Mouse (Mus musculus) CH12F3 (cell line): ENCODE measurements around the gene Cdkn2c.
"Not testable (repeated sequence)": the region's sequence is repeated elsewhere in the genome, so short reads cannot be mapped to it uniquely, and the experiment has no call there.

ENCODE experiments used
- in situ Hi-C: fragments of 300-500 bp; cut with MboI; formaldehyde crosslinking; loops from 2 replicates; pipeline ENCODE4 v1.14.3; 2020; ENCODE audit warnings: low sequenced_read_pairs

Gene Cdkn2c

DNA sequence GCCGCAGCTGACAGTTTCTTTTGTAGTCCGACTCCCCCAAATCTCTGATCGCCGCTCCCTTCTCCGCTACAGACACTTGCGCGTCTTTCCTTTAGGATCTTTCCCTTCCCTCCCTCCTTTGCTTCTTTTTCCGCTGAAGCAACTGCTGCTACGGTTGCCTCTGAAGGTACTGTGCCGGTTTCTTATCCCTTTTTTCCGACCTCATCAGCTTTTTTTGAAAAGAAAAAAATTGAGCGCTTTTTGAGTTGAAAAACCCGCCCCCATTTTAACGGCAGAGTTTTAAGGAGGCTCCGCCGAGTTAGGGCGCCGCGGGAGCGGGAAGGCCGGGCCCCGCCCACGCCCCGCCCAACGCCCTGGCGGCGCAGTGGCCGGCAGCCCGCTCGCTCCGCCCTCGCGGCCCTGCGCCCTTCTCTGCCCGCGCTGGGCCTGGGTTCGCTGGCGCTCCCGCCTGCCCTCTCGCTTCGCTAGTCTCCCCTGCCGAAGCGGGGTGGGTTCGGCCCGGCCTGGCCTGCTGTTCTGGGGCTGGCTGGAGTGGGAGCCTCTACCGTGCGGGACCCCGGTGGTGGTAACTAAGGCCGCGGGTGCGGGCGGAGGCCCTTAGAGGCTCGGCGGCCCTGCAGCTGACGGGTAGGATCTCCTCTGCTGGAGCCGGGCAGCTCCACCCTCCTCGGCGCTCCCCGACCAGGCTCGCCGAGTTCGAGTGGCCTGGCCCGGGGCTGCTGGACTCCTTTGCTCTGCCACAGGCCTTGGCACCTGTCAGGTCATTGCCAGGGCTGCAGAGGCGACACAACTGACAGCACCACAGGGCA lies at the start of gene Cdkn2c:
TSS of gene Cdkn2c (minus strand) at position 729 of the 809 bp plus-strand sequence.
- in situ Hi-C loops = no loop called here

DNA sequence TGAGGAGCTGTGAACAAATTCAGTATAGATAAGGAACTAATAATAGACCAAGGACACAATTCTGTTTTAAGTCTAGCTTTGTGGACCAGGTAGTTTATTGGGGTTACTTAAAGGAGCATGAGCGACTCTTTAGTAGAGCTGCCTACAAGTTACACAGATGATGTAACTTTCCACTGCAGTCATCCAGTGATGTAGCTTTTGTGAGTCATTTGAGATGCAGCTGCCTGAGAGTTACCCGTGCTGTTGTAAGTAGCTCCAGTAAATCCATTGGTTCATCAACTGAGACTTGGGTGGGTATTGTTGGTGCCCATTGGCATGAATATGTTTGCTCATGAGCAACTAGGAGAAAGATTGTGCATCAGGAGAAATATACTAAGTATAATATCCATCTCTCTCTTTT lies 38.4 kb upstream of the Cdkn2c start:
- in situ Hi-C loops = no loop called here

- in situ Hi-C loops = no loop called here
These were observed 36.6 kb upstream of the Cdkn2c start for GRCm38 (mm10) chr4:109703568-109703967.

DNA sequence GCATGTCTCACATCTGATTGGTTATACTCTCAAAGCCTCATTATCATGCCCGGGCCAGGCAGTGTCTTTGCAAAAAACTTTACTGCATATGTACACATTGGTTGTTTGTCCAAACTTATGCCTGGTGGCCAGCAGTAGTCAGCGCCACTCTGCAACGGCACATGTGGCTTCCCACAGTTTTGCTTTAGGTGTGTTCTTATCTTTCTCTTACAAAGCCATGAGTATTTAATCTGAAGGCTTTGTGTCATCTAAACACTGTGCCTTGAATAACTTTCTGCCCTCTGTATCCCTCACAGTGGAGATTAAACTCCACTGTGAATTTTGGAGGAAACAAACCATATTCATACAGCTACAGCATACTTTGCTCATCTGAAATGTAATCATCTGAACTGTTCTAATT lies 33.7 kb upstream of the Cdkn2c start:
- in situ Hi-C loops = not testable (repeated sequence)

GRCm38 (mm10) chr4:109692674-109693073 lies 25.7 kb upstream of the Cdkn2c start:
- in situ Hi-C loops = no loop called here

GRCm38 (mm10) chr4:109683561-109683960 lies 16.6 kb upstream of the Cdkn2c start:
- in situ Hi-C loops = no loop called here

DNA sequence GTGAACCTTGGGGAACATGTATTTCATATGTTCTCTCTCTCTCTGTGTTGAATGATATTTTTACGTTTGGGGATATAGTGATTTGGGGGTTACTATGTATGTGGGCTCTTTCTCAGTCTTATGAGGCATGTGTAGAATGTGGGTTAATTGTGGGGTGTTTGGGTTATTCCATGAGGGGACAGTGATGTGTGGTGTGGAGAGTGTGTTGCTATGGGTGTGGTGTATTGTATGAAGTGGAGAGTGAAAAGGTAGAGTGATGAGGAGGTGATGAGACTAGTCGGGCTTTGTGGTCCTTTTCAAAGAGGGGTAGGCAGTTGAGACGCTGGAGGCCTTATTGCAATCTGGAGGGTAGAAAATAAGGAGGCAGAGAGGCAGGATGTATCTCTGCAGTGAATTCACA lies 10.2 kb upstream of the Cdkn2c start:
- in situ Hi-C loops = no loop called here

GRCm38 (mm10) chr4:109676218-109677215 lies 9.5 kb upstream of the Cdkn2c start, which contains the start of gene Faf1:
Gene Faf1 (plus strand): TSS chr4:109676588.
- in situ Hi-C loops = no loop called here

DNA sequence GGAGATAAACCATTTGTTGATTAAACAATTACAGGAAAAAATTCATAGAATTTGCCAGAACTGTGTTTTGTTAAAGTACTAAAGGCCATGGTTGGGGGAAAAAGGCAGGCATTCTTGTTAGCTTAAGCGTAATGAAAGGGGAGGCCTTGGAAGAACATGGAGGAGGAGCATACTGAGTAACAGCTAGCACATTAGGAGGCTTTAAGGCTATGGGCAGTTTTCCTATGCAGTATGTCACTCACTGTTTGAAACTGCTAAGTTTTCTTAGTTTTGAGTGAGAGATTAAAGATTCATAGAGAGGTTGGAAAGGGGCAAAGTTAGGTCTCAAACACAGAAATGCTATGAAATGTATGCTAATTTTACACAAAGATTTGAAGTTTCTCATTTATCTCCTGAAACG lies 7.1 kb upstream of the Cdkn2c start:
- in situ Hi-C loops = no loop called here

DNA sequence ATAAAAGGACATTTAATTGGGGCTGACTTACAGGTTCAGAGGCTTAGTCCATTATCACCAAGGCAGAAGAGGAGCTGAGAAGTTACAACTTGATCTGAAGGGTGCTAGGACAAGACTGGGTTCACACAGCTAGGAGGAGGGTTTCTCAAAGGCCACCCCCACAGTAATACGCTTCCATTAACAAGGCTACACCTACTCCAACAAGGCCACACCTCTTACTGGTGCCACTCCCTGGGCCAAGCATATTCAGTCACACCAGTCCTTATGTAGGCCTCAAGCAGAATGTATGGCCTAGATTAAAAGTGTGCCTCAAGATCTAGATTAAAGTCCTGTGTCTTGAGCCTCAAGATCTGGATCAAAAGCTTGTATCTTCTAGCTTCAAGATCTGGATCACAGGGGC lies 5.0 kb upstream of the Cdkn2c start:
- in situ Hi-C loops = no loop called here

DNA sequence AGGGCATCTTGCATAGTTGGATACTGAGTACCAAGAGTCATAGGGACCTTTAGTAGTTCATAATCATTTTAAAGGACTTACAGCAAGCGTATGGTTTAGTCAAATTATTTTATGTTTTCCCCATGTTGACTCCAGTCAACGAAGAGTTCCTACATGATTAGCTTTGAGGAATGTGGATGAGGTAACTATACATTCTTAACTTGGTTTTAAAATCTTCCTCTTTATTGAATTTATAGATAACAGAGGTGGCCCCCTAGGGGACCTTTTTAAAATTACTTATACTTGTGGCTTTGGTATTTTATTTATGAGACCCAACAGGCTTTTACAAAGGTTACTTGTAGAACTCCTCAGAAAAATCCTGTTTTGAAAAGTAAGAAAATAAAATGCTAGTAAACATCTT lies 3.2 kb upstream of the Cdkn2c start:
- in situ Hi-C loops = no loop called here

DNA sequence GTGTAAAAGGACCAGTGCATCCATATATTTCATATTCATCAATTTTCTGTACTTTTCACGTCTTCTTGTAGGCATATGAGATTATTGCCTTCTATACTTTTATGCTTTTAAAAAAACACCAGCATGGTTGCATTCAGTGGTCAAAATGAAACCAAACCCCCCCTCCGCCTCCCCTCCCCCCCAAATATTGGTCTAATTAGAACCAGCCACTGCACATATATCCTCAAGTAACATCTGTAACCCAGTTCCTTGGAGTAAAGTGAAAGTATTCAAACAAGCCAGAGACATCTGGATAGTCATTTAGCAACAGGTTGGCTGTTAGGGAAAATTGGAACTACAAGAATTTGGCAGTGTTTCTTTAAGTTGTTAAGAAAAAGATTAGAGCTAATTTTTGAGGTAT lies 529 bp upstream of the Cdkn2c start:
- in situ Hi-C loops = no loop called here

GRCm38 (mm10) chr4:109665982-109666460 lies 968 bp downstream of the Cdkn2c start:
- in situ Hi-C loops = no loop called here

DNA sequence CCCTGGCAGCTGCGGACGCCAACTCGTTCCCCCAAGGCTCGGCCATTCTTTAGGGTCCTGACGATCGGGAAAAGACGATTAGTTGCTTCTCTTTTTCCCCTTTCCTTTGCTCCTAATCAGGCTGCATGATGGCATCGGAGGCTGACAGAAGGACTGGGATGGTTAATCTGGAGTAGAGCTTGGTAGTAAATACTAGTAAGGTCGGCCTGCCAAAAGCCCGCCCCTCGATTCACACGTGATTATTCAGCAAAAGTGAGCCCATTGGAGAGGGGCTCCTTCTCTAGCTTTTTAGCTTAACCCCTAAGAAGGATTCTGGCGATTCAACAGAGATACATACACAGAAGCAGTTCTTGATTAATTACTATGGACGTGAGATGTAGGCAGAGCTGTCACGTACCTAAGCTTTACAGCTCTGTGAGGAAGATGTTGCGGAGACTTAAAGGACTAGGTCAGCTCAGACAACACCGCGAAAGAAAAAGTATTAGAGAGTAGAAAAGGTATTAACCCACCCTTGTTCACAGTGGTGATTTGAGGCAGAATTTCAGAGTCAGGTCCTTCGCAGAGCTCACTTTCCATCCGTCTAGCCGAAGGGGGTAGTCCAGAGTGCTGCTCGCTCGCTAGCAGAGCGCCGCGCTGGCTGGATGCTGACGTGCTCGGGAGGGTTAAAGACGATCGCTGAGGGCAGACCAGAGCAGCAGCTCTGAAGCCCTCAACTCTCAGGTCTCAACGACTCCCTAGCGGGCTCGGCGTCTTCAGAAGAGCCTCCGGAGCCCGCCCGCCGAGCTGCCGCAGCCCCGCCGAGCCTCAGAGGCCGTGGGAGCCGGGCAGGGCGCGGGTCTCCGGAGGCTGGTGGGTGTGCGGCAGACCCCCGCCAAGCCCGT lies 1.6 kb downstream of the Cdkn2c start:
- in situ Hi-C loops = no loop called here

GRCm38 (mm10) chr4:109664091-109664490 lies 2.9 kb downstream of the Cdkn2c start:
- in situ Hi-C loops = no loop called here

- in situ Hi-C loops = no loop called here
These were observed 4.7 kb downstream of the Cdkn2c start for GRCm38 (mm10) chr4:109662271-109662670.

GRCm38 (mm10) chr4:109661183-109661582 lies 5.8 kb downstream of the Cdkn2c start:
- in situ Hi-C loops = no loop called here

DNA sequence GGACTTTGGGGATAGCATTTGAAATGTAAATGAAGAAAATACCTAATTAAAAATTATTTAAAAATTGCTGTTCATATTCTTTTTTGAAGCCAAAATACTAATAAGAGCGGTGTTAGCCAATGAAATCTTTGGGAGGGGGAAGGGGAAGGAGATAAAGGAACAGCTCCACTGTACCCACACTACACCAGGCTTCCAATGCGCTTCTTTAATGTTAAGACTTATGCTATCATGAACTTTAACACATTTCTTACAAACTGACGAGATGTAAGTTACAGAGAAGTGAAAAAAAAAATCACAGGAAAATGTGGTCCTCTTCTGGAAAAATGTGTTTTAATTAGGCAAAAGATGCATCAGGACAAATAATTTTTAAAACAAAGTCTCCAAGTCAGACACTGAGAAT lies 6.4 kb downstream of the Cdkn2c start:
- in situ Hi-C loops = no loop called here

DNA sequence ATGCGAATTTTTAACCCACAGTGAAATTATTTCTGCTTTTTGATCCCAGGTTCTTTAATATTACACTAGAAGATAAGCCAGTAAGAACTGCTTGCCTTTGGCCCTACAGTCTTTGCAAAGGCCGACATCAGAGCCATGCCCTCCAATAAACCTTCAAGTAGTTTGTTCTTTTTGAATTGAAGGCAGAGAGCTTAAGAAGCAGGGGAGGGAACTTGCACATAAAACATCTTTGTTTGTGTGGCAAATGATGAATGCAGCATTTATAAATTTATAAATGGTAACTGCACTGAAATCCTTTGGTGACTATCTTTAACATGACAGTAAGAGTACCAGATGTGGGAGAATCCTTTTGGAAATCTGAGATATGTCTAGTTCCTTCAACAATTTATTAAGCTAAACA lies 7.4 kb downstream of the Cdkn2c start:
- in situ Hi-C loops = no loop called here

- in situ Hi-C loops = no loop called here
These were observed 8.2 kb downstream of the Cdkn2c start for GRCm38 (mm10) chr4:109658826-109659225.
